Mouse (Mus musculus) midbrain, embryonic 15.5 days (tissue): ENCODE data around the gene Pde4c. TPM values are rescaled to one million over a fixed set of nuclear protein-coding genes. Genes with fewer than 3 reads are reported as not detected.

ENCODE experiments used
- ATAC-seq: fragments of 200-750 bp; cut with Nextera tagmentation; replicated peaks from 2 replicates; pipeline ENCODE4 v1.8.0; 2017; ENCODE audit warnings: moderate TSS enrichment
- H3K27ac ChIP-seq: fragments of 300-500 bp; sonication (generic); 2 replicates; pipeline ENCODE4 v1.5.1; 2015; ENCODE audit warnings: mild to moderate bottlenecking, inconsistent platforms
- H3K27me3 ChIP-seq: fragments of 300-500 bp; sonication (generic); replicated peaks from 2 replicates; pipeline ENCODE4 v1.6.1; 2015; ENCODE audit warnings: inconsistent platforms
- H3K36me3 ChIP-seq: fragments of 300-500 bp; sonication (generic); replicated peaks from 2 replicates; pipeline ENCODE4 v1.6.1; 2015; ENCODE audit warnings: inconsistent platforms
- H3K4me1 ChIP-seq: fragments of 300-500 bp; sonication (generic); 2 replicates; pipeline ENCODE4 v1.6.1; 2015; ENCODE audit warnings: inconsistent platforms
- H3K4me2 ChIP-seq: fragments of 300-500 bp; sonication (generic); 2 replicates; pipeline ENCODE4 v1.6.1; 2015; ENCODE audit warnings: inconsistent platforms, mild to moderate bottlenecking, moderate library complexity
- H3K4me3 ChIP-seq: fragments of 300-500 bp; sonication (generic); 2 replicates; pipeline ENCODE4 v1.5.1; 2015; ENCODE audit warnings: mild to moderate bottlenecking, inconsistent platforms
- H3K9ac ChIP-seq: fragments of 300-500 bp; sonication (generic); 2 replicates; pipeline ENCODE4 v1.6.1; 2015; ENCODE audit warnings: mild to moderate bottlenecking, inconsistent platforms
- H3K9me3 ChIP-seq: fragments of 300-500 bp; sonication (generic); 2 replicates; pipeline ENCODE4 v1.6.1; 2016; ENCODE audit warnings: inconsistent platforms
- WGBS: fragments of 180-500 bp; shearing (Covaris S2); methylation state at CpG from one replicate; pipeline ENCODE4 v1.1.7; 2015; ENCODE audit warnings: mixed read lengths; 5-methylcytosine and 5-hydroxymethylcytosine counted together
- microRNA-seq: library from miRNA; unstranded; fragments of <30 nt; microRNA quantifications from one replicate; pipeline ENCODE4, GENCODE M21; 2016
- polyA plus RNA-seq: library from polyadenylated mRNA; unstranded; fragments of >200 nt; fragmentation: Nextera tagmentation; extraction: Ambion mirVana; gene quantifications from 2 replicates; pipeline ENCODE4 v1.2.1, GENCODE M21; 2015

Pde4c gene
- polyA plus RNA-seq, 1 experiment from 2014 or later: 0.46 TPM

DNA sequence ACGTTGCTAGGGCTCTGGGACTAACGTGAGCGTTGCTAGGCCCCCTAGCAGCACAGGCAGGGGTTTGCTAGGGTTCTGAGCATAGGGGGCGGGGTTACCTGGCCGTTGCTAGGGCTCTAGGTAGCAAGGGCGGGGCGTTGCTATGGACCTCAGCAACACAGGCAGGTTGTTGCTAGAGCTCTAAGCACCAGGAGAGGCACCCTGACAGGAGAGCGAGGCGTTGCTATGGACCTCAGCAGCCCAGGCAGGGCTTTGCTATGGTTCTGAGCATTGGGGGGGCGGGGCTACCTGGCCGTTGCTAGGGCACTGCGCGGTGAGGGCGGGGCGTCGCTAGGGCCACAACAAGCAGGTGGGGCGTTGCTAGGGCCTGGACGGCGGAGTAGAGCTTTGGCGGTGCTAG is 69.2 kb downstream of the Pde4c start:
- Histone ChIP-seq H3K4me2 (peak overlapping the region; percentile 53), H3K27ac (peak overlapping the region; percentile 88), H3K9ac (peak overlapping the region; percentile 73), H3K4me1 (peaks cover 43% of the 10 kb centered on the region), H3K9me3 (no peaks in the 10 kb centered on the region), H3K36me3 (0 out of 2 replicates have a peak, but pooled peaks cover 6% of the 10 kb centered on the region), H3K4me3 (peak overlapping the region; percentile 59), H3K27me3 (peaks cover 4% of the 10 kb centered on the region; the same call in 1 of the 2 replicates)
- ATAC-seq: no peak; the same call in 1 of the 2 replicates
- WGBS: under 1% methylated on average over 20 of the region's 20 CpGs

DNA sequence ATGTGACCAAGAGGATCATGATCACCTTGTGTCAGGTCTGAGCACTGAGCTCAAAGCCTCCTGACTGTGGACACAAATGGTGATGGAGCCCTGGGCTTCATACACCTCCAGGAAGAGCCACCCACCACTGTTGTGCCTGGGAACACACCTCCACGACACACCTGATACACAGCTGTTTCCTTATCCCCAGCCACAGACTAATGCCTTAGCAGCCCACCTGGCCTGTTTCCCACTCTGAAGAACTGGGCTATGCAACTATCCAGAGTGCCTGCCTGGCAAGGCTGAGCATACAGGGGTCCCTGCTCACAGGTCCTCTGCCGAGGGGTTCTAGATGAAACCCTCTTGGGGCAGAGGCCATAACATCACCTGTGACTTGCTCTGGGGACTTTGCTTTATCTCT is 70.7 kb downstream of the Pde4c start:
- Histone ChIP-seq H3K36me3 (no peaks in the 10 kb centered on the region), H3K27me3 (peaks cover 14% of the 10 kb centered on the region), H3K27ac (no peak overlapping the region), H3K4me1 (peaks cover 53% of the 10 kb centered on the region), H3K9ac (no peak overlapping the region), H3K4me2 (no peak overlapping the region), H3K9me3 (no peaks in the 10 kb centered on the region), H3K4me3 (no peak overlapping the region)
- 89% methylated on average over 2 of the region's 2 CpGs for WGBS
- ATAC-seq: no peak

DNA sequence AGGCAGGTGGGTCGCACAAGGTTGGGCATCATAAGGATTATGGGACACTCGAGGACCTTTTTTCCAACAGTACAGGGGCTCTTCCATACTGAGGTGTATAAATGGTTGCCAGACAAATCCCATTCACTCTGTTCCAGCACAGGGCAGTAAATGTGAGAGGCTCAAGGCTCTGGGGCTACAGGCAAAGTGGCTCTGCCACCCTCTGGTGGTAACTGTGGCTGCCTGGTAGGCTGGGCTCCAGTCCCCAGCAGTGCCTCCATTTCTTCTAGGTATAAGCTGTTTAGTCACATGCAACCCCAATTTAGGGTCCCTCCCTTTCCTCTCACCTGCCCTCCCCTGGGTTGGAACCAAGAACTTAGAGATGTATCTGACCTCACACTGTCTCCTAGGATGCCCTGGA is 71.8 kb downstream of the Pde4c start:
- H3K27me3 ChIP-seq: peaks cover 25% of the 10 kb centered on the region
- ATAC-seq: no peak
- no peaks in the 10 kb centered on the region for H3K36me3 ChIP-seq
- H3K9me3 ChIP-seq: no peaks in the 10 kb centered on the region
- H3K4me1 ChIP-seq: peaks cover 51% of the 10 kb centered on the region
- WGBS: 87% methylated on average over 2 of the region's 2 CpGs
- no peak overlapping the region for H3K4me2 ChIP-seq
- no peak overlapping the region for H3K27ac ChIP-seq
- H3K4me3 ChIP-seq: no peak overlapping the region
- H3K9ac ChIP-seq: no peak overlapping the region

DNA sequence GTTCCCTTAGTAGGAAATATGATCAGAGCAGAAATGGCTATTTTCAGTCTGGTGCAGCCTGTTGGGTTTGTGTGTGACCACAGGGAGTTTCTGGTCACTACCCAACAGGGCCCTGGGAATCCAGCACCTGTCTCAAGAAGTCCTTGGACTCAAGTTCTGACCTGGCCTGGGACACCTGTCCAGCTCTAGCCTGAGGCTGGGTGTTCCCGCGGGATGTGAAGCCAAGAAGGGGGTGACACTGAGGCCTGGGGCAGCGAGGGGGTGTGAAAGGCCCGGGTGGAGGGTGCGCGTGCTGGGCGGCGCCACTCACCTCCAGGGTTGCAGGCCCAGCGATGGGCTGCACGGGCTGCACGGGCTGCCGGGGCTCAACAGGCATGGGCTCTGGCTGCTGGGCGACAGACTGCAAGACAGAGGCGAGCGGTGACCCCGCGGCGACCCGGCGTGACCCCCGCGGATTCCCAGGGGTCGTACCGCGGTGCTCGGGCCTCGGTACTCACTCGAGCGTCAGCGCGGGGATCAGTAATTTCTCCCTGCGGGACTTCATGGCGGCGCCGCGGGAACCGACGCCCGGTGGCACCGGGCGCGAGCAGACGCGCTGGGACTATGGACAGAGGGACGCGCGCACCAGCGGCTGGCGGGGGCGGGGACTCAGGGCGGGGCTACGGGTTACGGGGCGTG is 73.0 kb downstream of the Pde4c start:
- ATAC-seq: peak; percentile 0
- H3K4me3 ChIP-seq: peak overlapping the region; percentile 60

DNA sequence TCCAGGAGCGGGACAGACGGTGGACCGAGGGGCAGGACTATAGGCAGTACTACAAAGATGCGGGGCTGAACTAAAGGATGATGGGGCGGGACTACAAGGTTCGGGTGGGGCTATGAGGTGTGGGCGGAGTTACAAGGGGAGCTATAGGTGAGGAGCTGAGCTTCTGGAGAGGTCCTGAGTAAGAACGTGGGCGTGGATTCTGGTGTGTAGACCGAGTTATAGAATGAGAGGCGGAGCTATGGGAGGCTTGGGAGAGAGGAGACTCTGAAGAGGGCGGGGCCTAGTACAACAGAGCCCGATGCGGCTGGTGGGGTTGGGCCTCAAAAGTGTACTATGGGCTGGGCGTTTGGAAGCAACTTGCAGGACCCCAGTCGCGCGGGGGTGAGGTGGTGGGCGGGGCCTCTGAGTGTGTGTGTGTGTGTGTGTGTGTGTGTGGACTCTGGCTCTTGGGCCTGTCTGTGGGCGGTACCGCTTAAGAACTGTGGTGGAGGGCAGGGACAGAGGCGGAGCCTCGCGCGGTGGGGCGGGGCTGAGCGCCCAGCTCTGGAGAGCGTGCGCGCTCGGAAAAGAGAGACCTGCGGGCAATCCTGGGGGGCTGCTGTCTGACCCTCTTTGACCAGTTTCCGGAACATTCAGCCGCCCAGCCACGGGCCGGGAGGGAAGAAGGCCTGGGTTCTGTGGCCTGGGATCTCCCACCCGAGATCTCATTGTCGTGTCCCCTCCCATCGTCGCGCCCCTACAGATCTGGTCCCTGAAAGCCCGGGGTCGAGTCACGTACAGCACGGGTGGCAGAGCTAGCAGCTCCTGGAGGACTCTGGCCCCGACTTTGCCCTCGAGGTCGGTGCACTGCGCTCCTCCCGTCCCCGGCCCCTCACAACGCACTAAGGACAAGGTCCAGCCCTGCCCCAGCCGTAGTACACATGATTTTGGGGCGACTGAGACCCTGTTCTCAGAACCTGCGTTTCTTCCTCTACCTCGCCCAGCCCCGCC is 73.9 kb downstream of the Pde4c start:
- Histone ChIP-seq H3K4me2 (peak overlapping the region; percentile 93), H3K4me3 (peak overlapping the region; percentile 60), H3K27ac (peak overlapping the region; percentile 67), H3K9me3 (no peaks in the 10 kb centered on the region), H3K27me3 (peaks cover 32% of the 10 kb centered on the region), H3K4me1 (peaks cover 37% of the 10 kb centered on the region), H3K9ac (peak overlapping the region; percentile 71), H3K36me3 (no peaks in the 10 kb centered on the region)
- 1% methylated on average over 55 of the region's 57 CpGs for WGBS
- ATAC-seq: peak; percentile 87

More for the DNA sequence above, 73.0 kb downstream of the Pde4c start:
- H3K27ac ChIP-seq: peak overlapping the region; percentile 67
- H3K4me1 ChIP-seq: peaks cover 43% of the 10 kb centered on the region
- no peaks in the 10 kb centered on the region for H3K36me3 ChIP-seq
- WGBS: 2% methylated on average over 54 of the region's 54 CpGs
- H3K9me3 ChIP-seq: no peaks in the 10 kb centered on the region
- peak overlapping the region; percentile 71 for H3K9ac ChIP-seq
- H3K4me2 ChIP-seq: peak overlapping the region; percentile 93
- peaks cover 30% of the 10 kb centered on the region for H3K27me3 ChIP-seq

DNA sequence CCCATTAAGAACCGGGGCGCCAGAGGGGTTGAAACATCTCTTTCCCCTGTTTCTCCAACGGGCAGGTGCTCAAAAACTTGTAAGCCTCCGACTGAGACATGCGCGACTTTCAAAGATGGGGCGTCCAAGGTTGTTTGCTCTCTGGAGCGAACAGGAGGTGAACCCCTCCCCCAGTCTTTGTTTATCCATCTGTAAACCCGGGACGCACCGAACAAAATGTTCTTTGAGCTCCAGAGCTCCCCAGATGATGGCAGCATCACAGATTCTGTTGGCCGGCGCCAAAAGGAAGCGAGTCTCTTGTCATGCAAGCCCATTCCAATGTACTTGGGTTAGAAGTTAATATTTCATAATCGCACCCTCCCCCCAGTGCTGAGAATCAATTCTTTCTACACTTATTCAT is 74.8 kb downstream of the Pde4c start:
- Histone ChIP-seq H3K36me3 (no peaks in the 10 kb centered on the region), H3K4me1 (peaks cover 31% of the 10 kb centered on the region), H3K27ac (no peak overlapping the region), H3K9ac (peak overlapping the region; percentile 71; the same call in 1 of the 2 replicates), H3K9me3 (no peaks in the 10 kb centered on the region), H3K27me3 (peaks cover 41% of the 10 kb centered on the region), H3K4me3 (peak overlapping the region; percentile 60), H3K4me2 (peak overlapping the region; percentile 93)
- ATAC-seq: no peak
- 13% methylated on average over 15 of the region's 15 CpGs for WGBS

DNA sequence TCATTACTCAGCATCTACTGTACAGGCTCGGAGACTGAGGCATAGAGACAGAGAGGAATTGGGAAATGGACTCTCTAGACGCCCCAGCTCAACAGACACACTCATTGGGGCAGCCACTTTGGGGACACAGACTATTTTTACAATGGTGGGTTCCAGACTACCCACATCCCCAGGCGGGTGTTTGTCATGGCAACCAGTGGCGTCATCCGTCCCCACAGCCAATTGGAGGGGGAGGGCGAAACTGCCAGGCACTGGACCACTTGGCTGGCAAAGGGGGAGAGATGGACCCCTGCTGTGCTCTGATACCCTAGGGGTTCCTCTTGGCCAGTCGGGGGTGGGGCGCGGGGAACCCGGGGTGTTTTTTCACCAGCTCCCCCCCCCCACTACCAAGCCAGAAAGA is 77.1 kb downstream of the Pde4c start:
- H3K27ac ChIP-seq: no peak overlapping the region
- H3K4me2 ChIP-seq: no peak overlapping the region
- H3K9me3 ChIP-seq: no peaks in the 10 kb centered on the region
- peaks cover 57% of the 10 kb centered on the region for H3K27me3 ChIP-seq
- peaks cover 44% of the 10 kb centered on the region for H3K4me1 ChIP-seq
- H3K9ac ChIP-seq: no peak overlapping the region
- 44% methylated on average over 10 of the region's 10 CpGs for WGBS
- ATAC-seq: no peak
- H3K36me3 ChIP-seq: no peaks in the 10 kb centered on the region
- H3K4me3 ChIP-seq: no peak overlapping the region

Small RNA genes within 50 kb of the gene (microRNA-seq; reads per million reads assigned to microRNA genes)
- gene Mir7240: 1.8 reads per million, percentile 2 among the genes with 10 or more reads in this experiment

Other genes starting within 250 kb of the Pde4c start
- 31.0 and 31.4 TPM in 2 replicates for gene Klhl26, start 246.8 kb upstream of the Pde4c start, polyA plus RNA-seq
- 123 and 141 TPM in 2 replicates for gene Tmem59l, start 236.4 kb upstream of the Pde4c start, polyA plus RNA-seq
- gene Crlf1, start 230.6 kb upstream of the Pde4c start, polyA plus RNA-seq: 2.4 and 2.9 TPM in 2 replicates
- 164 and 169 TPM in 2 replicates for gene Rex1bd, start 217.0 kb upstream of the Pde4c start, polyA plus RNA-seq
- 587 and 620 TPM in 2 replicates for gene Uba52, start 212.9 kb upstream of the Pde4c start, polyA plus RNA-seq
- 450 and 462 TPM in 2 replicates for gene Fkbp8, start 196.0 kb upstream of the Pde4c start, polyA plus RNA-seq
- gene Kxd1, start 195.8 kb upstream of the Pde4c start, polyA plus RNA-seq: 46.4 and 51.7 TPM in 2 replicates
- gene Ell, start 184.3 kb upstream of the Pde4c start, polyA plus RNA-seq: 18.6 and 19.9 TPM in 2 replicates
- 175 and 176 TPM in 2 replicates for gene Isyna1, start 129.3 kb upstream of the Pde4c start, polyA plus RNA-seq
- 175 and 189 TPM in 2 replicates for gene Ssbp4, start 114.8 kb upstream of the Pde4c start, polyA plus RNA-seq
- 1.2 and 1.6 TPM in 2 replicates for gene Lrrc25, start 107.6 kb upstream of the Pde4c start, polyA plus RNA-seq
- 0.13 and 0.19 TPM in 2 replicates for gene Gdf15, start 91.3 kb upstream of the Pde4c start, polyA plus RNA-seq
- 70.1 and 74.5 TPM in 2 replicates for gene Pgpep1, start 63.3 kb upstream of the Pde4c start, polyA plus RNA-seq
- 175 and 193 TPM in 2 replicates for gene Lsm4, start 50.5 kb upstream of the Pde4c start, polyA plus RNA-seq
- gene Jund, start 24.8 kb upstream of the Pde4c start, polyA plus RNA-seq: 83.0 and 94.4 TPM in 2 replicates
- gene Iqcn, start 20.3 kb upstream of the Pde4c start, polyA plus RNA-seq: 0.05 and 0.14 TPM in 2 replicates
- not detected in 2 replicates for gene Gm3336, start 5.2 kb upstream of the Pde4c start, polyA plus RNA-seq
- gene Rab3a, start 31.0 kb downstream of the Pde4c start, polyA plus RNA-seq: 473 and 487 TPM in 2 replicates
- 36.6 and 38.4 TPM in 2 replicates for gene Mpv17l2, start 37.2 kb downstream of the Pde4c start, polyA plus RNA-seq
- 113 TPM in 2 replicates for gene Pik3r2, start 53.0 kb downstream of the Pde4c start, polyA plus RNA-seq
- gene Mast3, start 81.3 kb downstream of the Pde4c start, polyA plus RNA-seq: 26.4 and 26.9 TPM in 2 replicates
- 0.10 and 0.36 TPM in 2 replicates for gene Il12rb1, start 84.7 kb downstream of the Pde4c start, polyA plus RNA-seq
- gene Arrdc2, start 116.0 kb downstream of the Pde4c start, polyA plus RNA-seq: 8.1 and 8.6 TPM in 2 replicates
- gene Kcnn1, start 139.5 kb downstream of the Pde4c start, polyA plus RNA-seq: 19.0 and 20.6 TPM in 2 replicates
- 173 and 180 TPM in 2 replicates for gene Ccdc124, start 150.2 kb downstream of the Pde4c start, polyA plus RNA-seq
- 1.9 and 2.0 TPM in 2 replicates for gene Slc5a5, start 169.0 kb downstream of the Pde4c start, polyA plus RNA-seq
- 2,076 and 2,093 TPM in 2 replicates for gene Rpl18a, start 173.7 kb downstream of the Pde4c start, polyA plus RNA-seq
- gene Map1s, start 182.2 kb downstream of the Pde4c start, polyA plus RNA-seq: 69.2 and 69.9 TPM in 2 replicates